Mouse (Mus musculus) E14TG2a.4 (cell line): ENCODE measurements around the gene Tmem130.

ENCODE experiments used
- CTCF ChIP-seq: conservative IDR thresholded peaks from 2 replicates; pipeline ENCODE4 v1.5.1; 2014; ENCODE audit warnings: low read length
- NANOG ChIP-seq: IDR thresholded peaks from 2 replicates; pipeline ENCODE4 v1.6.1; 2014; ENCODE audit warnings: borderline replicate concordance, low read length, mixed read lengths

DNA sequence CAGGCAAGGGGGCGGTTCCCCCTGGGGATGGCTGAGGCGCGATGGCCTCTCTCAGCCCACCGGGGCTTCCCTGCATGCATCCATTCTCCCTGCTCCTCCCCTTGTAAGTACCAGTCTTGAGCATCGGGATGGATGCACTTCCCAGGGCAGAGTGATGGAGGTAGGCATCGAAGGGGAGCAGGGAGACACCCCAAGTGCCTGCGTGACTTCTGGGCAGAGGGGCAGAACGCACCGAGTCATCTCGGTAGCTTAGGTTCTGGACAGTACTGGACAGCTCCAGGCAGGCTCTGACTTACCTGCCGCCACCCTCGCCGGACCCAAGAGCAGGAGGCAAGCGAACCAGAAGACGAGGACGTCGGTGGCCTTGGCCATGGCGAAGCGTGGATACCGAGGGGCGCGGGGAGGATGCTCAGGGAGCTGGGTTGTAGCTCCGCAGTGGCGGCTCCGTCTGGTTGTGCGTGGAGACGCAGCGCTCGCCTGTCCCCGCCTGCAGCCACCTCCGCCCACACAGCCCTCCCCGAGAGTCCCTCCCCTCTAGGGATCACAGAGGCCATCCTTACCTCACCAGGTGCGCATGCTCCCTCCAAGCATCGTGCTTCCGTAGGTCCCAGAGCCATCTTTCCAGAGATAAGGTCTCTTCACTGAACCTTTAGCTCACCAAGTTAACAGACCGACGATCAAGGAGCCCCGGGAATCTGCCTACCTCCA, at the start of gene Tmem130:
- TF ChIP-seq CTCF (no peak), NANOG (no peak)
